Mouse (Mus musculus) gastrocnemius, postnatal 36 days (tissue): ENCODE data around the gene Cavin2. TPM values are rescaled to one million over a fixed set of nuclear protein-coding genes. Genes with fewer than 3 reads are reported as not detected.

ENCODE experiments used
- DNase-seq, 2 experiments: peaks; one replicate each; pipeline ENCODE4 v3.0.0; 2022
- intact Hi-C: fragments of 180-260 bp; cut with DNase I; formaldehyde crosslinking; loops from one replicate; pipeline ENCODE4 v1.15.1; 2025
- total RNA-seq, 2 experiments: library from RNA; stranded (reverse); gene quantifications; 2 replicates each; pipeline ENCODE4 v1.2.3; 2021

The Cavin2 gene
- total RNA-seq, 2 experiments from 2014 or later, result 34.7 to 35.9 TPM

DNA sequence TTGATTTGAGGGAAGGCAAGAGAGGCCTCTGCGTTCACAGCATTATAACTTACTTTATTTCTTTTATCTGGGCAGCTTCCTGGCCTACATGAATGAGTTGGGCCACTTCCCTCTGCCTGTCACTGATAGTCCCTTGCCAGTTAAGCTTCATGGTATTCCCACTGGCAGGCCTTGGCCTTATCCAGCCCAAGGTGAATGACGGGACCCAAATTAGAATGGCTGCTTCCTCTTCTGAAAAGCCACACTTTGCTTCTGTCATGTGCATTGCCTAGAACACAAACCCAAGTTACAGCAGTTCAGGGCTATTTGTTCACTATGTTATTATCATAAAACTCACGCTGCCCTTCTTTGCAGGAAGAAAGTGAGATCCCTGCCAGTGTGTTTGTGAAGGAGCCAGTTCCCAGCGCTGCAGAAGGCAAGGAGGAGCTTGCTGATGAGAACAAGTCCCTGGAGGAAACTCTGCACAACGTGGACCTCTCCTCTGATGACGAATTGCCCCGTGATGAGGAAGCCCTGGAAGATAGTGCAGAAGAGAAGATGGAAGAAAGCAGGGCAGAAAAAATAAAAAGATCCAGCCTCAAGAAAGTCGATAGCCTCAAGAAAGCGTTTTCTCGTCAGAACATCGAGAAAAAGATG lies 11.5 kb downstream of the Cavin2 start:
- no peak for DNase-seq

DNA sequence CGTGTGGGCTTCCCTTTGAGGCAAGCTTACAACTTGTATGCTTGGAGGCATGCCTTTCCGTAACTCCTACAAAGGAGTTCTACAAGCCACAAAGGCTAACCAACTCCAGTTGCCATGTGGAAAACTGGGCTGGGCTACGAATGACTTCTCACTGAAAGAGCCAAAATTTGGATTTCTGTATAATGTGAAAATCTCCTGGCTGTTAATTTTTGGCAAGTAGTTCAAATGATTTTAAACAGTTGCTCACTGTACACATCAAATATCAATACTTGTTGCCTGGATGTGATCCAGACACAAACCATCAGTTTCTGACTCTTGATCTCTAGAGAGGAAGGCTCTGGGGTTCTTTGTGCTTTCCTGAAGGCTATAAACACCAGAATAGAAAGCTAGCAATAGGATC lies 18.1 kb downstream of the Cavin2 start:
- intact Hi-C loops, result no loop called here
- no peak for DNase-seq

More for the DNA sequence above, 11.5 kb downstream of the Cavin2 start:
- intact Hi-C loops, result no loop called here

DNA sequence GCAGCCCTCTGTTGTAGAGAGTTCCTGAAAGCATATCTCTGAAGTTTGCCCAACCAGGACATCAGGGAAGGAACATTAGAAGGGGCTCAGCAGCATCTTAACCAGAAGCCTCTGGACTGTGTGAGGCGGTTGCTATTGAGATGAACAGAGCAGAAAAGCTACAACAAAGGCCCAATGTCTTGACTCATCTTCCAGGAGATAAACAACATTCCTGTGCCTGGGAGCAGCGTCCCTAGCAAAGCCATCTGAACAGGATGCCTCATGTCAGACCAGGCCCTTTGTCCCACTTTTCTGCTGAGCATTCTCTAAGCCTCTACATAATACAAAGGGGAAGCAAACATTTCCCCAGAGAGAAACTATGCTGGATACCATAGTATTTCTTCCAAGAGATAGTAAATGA lies 26.6 kb downstream of the Cavin2 start:
- intact Hi-C loops, result no loop called here
- no peak for DNase-seq

DNA sequence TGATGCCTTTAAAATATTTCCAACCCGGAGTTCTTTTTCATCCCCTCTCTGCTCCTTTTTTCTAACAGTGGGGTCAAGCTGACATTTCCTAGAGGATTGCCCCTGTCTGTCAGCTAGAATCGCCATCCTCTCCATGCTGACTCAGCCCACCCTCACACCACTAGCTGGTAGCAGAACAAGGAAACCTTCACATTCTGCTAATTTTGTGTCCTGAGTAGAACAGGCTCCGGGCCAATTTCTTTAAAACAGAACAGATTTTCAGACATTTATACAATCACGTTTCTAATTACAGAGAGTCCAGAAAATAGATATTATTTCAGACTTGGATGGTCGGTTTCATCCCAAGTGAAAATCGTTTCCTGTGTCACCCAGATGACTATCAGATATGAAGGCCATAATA lies 34.6 kb downstream of the Cavin2 start:
- intact Hi-C loops, result no loop called here
- DNase-seq, result no peak

DNA sequence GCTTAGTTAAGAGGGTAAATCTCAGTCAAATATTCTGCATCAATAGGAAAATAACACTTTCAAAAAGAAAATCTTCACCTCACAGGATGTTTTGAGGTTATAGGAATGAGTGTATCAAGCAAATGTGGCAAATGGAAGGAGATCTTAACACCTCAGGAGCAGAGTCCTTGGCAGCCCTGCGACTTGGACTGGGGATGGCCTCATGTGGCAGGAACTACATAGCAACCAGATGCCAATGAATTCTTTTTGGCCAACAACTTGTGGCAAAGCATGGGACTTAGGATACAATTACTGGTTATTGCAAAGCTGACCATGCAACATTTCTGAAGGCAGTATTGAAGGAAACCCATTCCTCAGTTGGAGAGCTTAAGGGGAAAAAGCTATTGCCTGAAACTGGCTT lies 39.6 kb downstream of the Cavin2 start:
- DNase-seq, result no peak
- intact Hi-C loops, result no loop called here

DNA sequence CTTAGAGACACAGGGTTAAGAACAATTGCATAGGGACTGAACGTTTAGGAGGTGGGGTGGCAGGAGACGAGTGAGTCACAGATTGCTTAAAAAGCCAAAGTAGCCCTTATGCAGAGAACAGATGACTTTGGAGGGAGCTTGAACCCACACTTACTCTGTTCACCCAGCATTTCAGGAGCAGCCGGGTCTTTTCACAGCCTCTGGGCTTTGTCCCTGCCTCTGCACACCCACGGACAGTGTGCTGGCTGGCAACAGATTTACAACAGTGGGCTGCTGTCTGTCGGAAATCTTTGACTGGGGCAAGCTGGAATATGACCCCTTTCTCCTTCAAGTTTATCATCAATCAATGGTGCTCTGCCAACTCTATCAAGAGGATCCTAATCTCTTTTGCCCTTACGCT lies 44.1 kb downstream of the Cavin2 start:
- DNase-seq, result no peak
- intact Hi-C loops, result no loop called here

DNA sequence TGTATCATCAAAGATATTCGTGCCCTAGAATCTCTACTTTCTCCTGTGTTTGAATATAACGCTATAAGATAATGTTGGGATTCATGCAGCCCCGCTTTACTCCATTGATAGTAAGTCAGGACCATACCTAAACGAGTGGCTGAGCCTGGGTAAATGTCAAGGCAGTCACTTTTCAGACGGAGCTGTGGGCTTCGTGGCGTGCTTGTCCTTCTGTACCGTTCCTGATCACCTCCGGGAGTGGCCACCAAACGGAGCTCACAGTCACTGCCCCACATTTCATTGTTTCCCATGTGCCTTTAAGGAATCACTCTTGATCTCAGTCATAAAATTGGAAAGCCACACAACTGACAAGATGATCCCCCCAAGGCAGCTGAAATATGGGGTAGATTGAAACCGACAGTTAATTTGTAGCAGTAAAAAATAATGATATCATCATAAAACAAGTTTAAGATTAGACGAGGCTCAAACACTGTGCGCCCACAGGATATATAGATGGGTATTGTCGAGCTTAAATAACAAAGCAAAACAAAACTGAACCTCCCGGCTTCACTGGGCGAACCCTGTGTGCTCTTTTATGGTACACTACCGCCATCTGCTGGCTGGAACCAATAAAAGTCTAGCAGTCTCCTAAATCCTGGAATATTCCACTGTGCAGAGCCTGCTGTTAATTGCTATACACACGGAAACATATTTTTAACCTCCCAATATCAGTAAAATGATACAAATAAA lies 44.8 kb downstream of the Cavin2 start:
- DNase-seq, result peak; percentile 42 to 80
- intact Hi-C loops, result loop anchor here (1.0 kb wide), 1 partner anchor 371 kb away; no protein-coding TSS in a partner anchor

DNA sequence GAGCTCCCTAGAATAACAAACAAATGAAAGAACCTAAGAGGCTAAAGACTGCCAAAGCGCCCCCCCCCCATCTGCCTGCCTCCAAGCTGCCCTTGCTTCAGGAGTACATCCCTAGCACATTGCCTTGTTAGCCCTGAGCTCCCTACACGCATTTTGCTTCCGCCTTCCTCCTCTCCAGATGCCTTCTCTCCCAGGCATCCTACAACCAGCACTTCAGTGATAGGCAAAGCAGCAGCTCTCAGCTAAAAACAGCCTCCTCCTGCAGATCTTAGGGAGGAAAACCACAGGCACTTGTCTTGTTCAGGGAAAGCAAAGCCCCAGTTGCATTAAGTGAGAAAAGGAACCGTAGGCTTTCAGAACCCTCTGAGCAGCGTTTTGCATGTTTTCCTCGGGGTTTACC lies 45.4 kb downstream of the Cavin2 start:
- no peak for DNase-seq
- intact Hi-C loops, result loop anchor here (1.0 kb wide), 1 partner anchor 372 kb away; no protein-coding TSS in a partner anchor

DNA sequence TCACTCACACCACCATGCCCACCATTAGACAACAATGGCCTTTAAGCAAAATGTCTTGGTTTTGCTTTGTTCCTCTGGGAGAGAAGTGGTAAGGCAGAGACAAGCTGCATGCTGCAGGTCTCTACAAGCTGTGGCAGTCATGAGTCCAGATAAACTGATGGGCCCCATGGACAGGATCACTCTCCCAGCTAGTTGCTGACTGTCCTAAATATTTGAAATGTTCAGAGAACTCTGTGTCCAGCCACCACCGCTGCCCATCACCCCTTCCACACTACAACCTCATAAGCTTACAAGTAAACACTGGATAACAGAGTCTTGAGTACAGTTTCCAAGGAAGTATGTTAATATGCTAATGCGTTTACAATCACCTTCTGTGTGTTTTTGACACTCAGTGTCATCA lies 46.2 kb downstream of the Cavin2 start:
- no peak for DNase-seq
- intact Hi-C loops, result no loop called here

DNA sequence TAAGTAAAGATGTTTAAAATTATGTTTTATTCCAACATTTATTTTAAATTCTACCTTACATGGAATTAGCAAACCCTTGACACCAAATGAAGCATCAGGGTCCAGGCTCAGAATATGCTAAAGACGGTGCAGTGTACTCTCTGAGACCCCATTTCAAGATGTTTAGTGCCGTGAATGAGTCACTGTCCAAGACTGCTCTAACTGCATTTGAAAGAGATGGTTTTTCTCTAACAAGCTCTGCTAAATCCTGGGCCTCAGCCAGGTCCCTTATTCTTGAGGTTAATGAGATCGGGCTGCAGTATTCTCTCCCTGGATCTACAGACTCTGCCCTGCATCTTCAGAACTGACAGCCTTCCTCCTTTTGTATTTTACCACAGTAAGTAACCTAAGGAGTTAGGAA lies 55.2 kb downstream of the Cavin2 start:
- no peak for DNase-seq
- intact Hi-C loops, result no loop called here

DNA sequence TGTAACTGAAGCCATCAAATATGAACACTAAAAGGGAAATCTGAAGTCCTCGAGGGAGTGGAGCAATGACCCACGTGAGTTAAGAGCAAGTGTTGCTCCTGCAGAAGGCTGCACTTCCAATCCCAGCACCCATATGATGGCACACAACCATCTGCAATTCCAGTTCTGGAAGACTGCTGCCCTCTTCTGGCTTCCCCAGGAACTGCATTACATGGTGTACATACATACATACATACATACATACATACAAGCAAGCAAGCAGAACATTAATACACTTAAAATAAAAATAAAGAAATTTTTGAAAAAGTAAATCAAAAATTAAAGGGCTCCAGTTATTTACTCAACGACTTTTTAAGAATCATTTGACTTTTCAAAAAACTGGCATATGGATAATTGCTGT lies 58.7 kb downstream of the Cavin2 start:
- intact Hi-C loops, result no loop called here
- no peak for DNase-seq

DNA sequence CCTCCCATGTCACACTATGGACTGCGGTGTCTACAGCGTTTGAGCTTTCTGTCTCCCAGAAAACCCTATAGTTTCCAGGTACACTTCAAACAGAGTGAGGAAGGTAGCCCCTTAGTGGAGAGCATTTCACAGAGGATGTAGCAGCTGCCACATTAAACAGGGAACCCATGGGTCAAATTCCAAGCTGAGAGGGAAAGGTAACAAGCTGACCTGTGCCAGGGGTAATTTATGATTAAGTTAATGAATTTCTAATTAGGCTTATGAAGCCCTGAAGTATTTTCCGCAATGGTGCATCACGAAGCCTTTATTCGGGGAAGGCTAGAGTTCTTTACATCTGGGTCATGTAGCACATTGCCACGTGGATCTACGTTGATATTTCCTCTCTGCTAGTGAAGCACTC lies 59.7 kb downstream of the Cavin2 start:
- intact Hi-C loops, result no loop called here
- DNase-seq, result no peak

DNA sequence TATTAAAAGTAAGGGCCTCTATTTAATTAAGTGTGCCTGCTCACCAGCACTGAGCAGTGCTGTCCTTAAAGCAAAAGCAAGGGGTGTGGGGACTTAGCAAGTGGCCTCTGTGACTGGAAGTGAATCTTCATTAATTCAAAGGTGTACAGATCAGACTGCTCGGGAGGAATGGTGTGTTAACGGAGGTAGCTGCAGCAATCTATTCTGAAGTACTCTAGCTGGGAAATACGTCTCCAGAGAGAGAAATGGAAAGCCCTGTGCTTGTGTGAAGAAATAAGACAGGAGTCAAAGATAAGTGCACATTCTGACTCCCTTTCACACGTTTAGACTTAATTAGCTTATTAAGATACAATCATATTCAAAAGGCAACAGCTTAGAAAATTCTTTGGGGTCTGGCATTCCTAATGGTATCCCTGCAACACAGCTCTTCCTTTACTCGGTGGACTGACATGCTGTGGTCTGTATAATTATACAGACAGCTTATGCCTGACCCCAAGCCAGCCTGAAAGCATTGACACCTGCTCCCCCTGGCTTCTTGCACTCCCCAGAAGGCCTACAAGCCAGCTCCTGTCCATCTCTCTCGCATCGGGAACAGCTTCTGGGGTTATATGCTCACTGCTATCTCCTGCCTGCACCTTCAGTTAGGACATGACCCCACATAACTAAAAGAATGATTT lies 60.5 kb downstream of the Cavin2 start:
- intact Hi-C loops, result no loop called here
- no peak for DNase-seq

Other genes starting within 250 kb of the Cavin2 start
- 10 to 100 TPM; 14.6 to 19.4 TPM for gene Nabp1, start 189.3 kb downstream of the Cavin2 start, total RNA-seq